Mouse (Mus musculus) myocyte (in vitro differentiated cells): ENCODE data around the gene Gm10643. TPM values are rescaled to one million over a fixed set of nuclear protein-coding genes. Genes with fewer than 3 reads are reported as not detected.
A peak's percentile ranks its signal among the peaks of the same experiment; 100 is the strongest.

ENCODE experiments used
- H3K27me3 ChIP-seq: one replicate; pipeline ENCODE4 v1.6.1; 2011; ENCODE audit not compliant: control insufficient read depth, insufficient read depth, insufficient read length
- H3K36me3 ChIP-seq: one replicate; pipeline ENCODE4 v1.6.1; 2011; ENCODE audit not compliant: control insufficient read depth, insufficient read depth
- H3K4me2 ChIP-seq: one replicate; pipeline ENCODE4 v1.6.1; 2011; ENCODE audit warnings: low read depth, control low read depth
- H3K4me3 ChIP-seq: one replicate; pipeline ENCODE4 v1.5.1; 2011; ENCODE audit warnings: mild to moderate bottlenecking, control low read depth, moderate library complexity
- H3K79me2 ChIP-seq: one replicate; pipeline ENCODE4 v1.6.1; 2011; ENCODE audit not compliant: control insufficient read depth, insufficient read depth
- H3ac ChIP-seq: one replicate; pipeline ENCODE4 v1.6.1; 2011; ENCODE audit not compliant: control insufficient read depth, insufficient read length
- CEBPB ChIP-seq: IDR thresholded peaks from 2 replicates; pipeline ENCODE4 v1.6.1; 2011; ENCODE audit warnings: mild to moderate bottlenecking, moderate library complexity; ENCODE audit not compliant: poor library complexity, insufficient read depth, severe bottlenecking
- E2F4 ChIP-seq: IDR thresholded peaks from one replicate; pipeline ENCODE4 v1.6.1; 2011; ENCODE audit warnings: mild to moderate bottlenecking, control low read depth, moderate library complexity; ENCODE audit not compliant: insufficient read depth
- MAX ChIP-seq: IDR thresholded peaks from one replicate; pipeline ENCODE4 v1.6.1; 2011; ENCODE audit warnings: low read depth, mild to moderate bottlenecking, control low read depth
- MYOD1 ChIP-seq, 3 experiments: IDR thresholded peaks; one replicate each; pipeline ENCODE4 v1.6.1; 2011; ENCODE audit warnings: control low read depth in 2 of 3, low read depth in 2 of 3, mild to moderate bottlenecking in 2 of 3, moderate library complexity in 1 of 3; ENCODE audit not compliant: insufficient read length in 2 of 3, control insufficient read depth in 1 of 3
- MYOG ChIP-seq, 3 experiments: IDR thresholded peaks; one replicate each; pipeline ENCODE4 v1.6.1; 2011; ENCODE audit warnings: control low read depth in 2 of 3, low read depth in 2 of 3, mild to moderate bottlenecking in 2 of 3; ENCODE audit not compliant: insufficient read length in 2 of 3, control insufficient read depth in 1 of 3, insufficient read depth in 1 of 3
- POLR2A ChIP-seq: IDR thresholded peaks from one replicate; pipeline ENCODE4 v1.6.1; 2011; ENCODE audit warnings: low read depth, mild to moderate bottlenecking, control low read depth, moderate library complexity; ENCODE audit not compliant: insufficient read length
- POLR2AphosphoS2 ChIP-seq: IDR thresholded peaks from one replicate; pipeline ENCODE4 v1.6.1; 2011; ENCODE audit warnings: low read depth, control low read depth; ENCODE audit not compliant: insufficient read length
- REST ChIP-seq: IDR thresholded peaks from one replicate; pipeline ENCODE4 v1.6.1; 2011; ENCODE audit warnings: mild to moderate bottlenecking, control low read depth, moderate library complexity; ENCODE audit not compliant: insufficient read depth, insufficient read length
- SRF ChIP-seq: IDR thresholded peaks from one replicate; pipeline ENCODE4 v1.6.1; 2011; ENCODE audit warnings: low read depth; ENCODE audit not compliant: control insufficient read depth, insufficient read length
- TCF12 ChIP-seq: IDR thresholded peaks from one replicate; pipeline ENCODE4 v1.6.1; 2011; ENCODE audit warnings: mild to moderate bottlenecking, control low read depth; ENCODE audit not compliant: poor library complexity, insufficient read depth, severe bottlenecking
- TCF3 ChIP-seq: IDR thresholded peaks from one replicate; pipeline ENCODE4 v1.6.1; 2011; ENCODE audit warnings: low read depth, control low read depth; ENCODE audit not compliant: insufficient read length
- USF1 ChIP-seq: IDR thresholded peaks from one replicate; pipeline ENCODE4 v1.6.1; 2011; ENCODE audit warnings: low read depth, mild to moderate bottlenecking, control low read depth, moderate library complexity
- polyA plus RNA-seq: library from polyadenylated mRNA; unstranded; fragments of >200 nt; fragmentation: generic; extraction: Trizol; gene quantifications from one replicate; pipeline ENCODE4 v1.2.1, GENCODE M21; 2012; ENCODE audit warnings: missing spikeins

The Gm10643 gene
- polyA plus RNA-seq, 1 experiment, result 0.35 TPM

- Histone ChIP-seq H3K4me3 (no peak overlapping the region), H3K79me2 (no peaks in the 10 kb centered on the region), H3ac (no peak overlapping the region), H3K27me3 (no peaks in the 10 kb centered on the region), H3K4me2 (no peak overlapping the region), H3K36me3 (no peaks in the 10 kb centered on the region)
- TF ChIP-seq SRF, result no peak
- no peak for TF ChIP-seq TCF3
- TF ChIP-seq MYOG (IDR thresholded peaks at IDR 0.05; ENCODE audit: control insufficient read depth in 1 of 3, insufficient read depth in 1 of 3, insufficient read length in 2 of 3, low read depth in 2 of 3), result no peak
- TF ChIP-seq MYOD1 (IDR thresholded peaks at IDR 0.05; ENCODE audit: control insufficient read depth in 1 of 3, insufficient read length in 2 of 3, low read depth in 2 of 3), result no peak
Measured at GRCm38 (mm10) chr8:84029272-84029671, 35.7 kb downstream of the Gm10643 start.

GRCm38 (mm10) chr8:84027449-84027848 is 37.5 kb downstream of the Gm10643 start:
- no peaks in the 10 kb centered on the region for H3K36me3 ChIP-seq
- no peaks in the 10 kb centered on the region for H3K79me2 ChIP-seq
- no peak overlapping the region for H3K4me3 ChIP-seq
- TF ChIP-seq MYOD1 (IDR thresholded peaks at IDR 0.05; ENCODE audit: control insufficient read depth in 1 of 3, insufficient read length in 2 of 3, low read depth in 2 of 3) (no peak), SRF (no peak), USF1 (no peak), REST (peak; percentile 71), POLR2AphosphoS2 (no peak)
- H3K27me3 ChIP-seq, result no peaks in the 10 kb centered on the region
- H3ac ChIP-seq, result no peak overlapping the region
- no peak overlapping the region for H3K4me2 ChIP-seq

GRCm38 (mm10) chr8:84025863-84026262 is 39.1 kb downstream of the Gm10643 start:
- H3K36me3 ChIP-seq, result no peaks in the 10 kb centered on the region
- H3K4me3 ChIP-seq, result no peak overlapping the region
- H3K4me2 ChIP-seq, result no peak overlapping the region
- H3ac ChIP-seq, result no peak overlapping the region
- H3K27me3 ChIP-seq, result no peaks in the 10 kb centered on the region
- TF ChIP-seq POLR2AphosphoS2 (no peak), MYOG (IDR thresholded peaks at IDR 0.05; ENCODE audit: control insufficient read depth in 1 of 3, insufficient read depth in 1 of 3, insufficient read length in 2 of 3, low read depth in 2 of 3) (no peak), TCF12 (no peak), E2F4 (no peak), MAX (no peak), POLR2A (no peak), MYOD1 (IDR thresholded peaks at IDR 0.05; ENCODE audit: control insufficient read depth in 1 of 3, insufficient read length in 2 of 3, low read depth in 2 of 3) (no peak), TCF3 (no peak), CEBPB (no peak), REST (no peak), USF1 (no peak), SRF (no peak)
- no peaks in the 10 kb centered on the region for H3K79me2 ChIP-seq

GRCm38 (mm10) chr8:84024171-84024570 is 40.8 kb downstream of the Gm10643 start:
- no peak overlapping the region for H3K4me3 ChIP-seq
- TF ChIP-seq MYOD1 (IDR thresholded peaks at IDR 0.05; ENCODE audit: control insufficient read depth in 1 of 3, insufficient read length in 2 of 3, low read depth in 2 of 3), result no peak
- TF ChIP-seq POLR2A, result no peak
- TF ChIP-seq MYOG (IDR thresholded peaks at IDR 0.05; ENCODE audit: control insufficient read depth in 1 of 3, insufficient read depth in 1 of 3, insufficient read length in 2 of 3, low read depth in 2 of 3), result peak in 1 of 3 experiments; percentile 27
- TF ChIP-seq MAX, result no peak
- no peak for TF ChIP-seq CEBPB
- H3K4me2 ChIP-seq, result peak overlapping the region; percentile 65
- no peaks in the 10 kb centered on the region for H3K79me2 ChIP-seq
- H3ac ChIP-seq, result no peak overlapping the region
- H3K36me3 ChIP-seq, result no peaks in the 10 kb centered on the region
- H3K27me3 ChIP-seq, result no peaks in the 10 kb centered on the region

GRCm38 (mm10) chr8:84023631-84024030 is 41.3 kb downstream of the Gm10643 start:
- no peak for TF ChIP-seq USF1
- no peak for TF ChIP-seq REST
- TF ChIP-seq MYOG (IDR thresholded peaks at IDR 0.05; ENCODE audit: control insufficient read depth in 1 of 3, insufficient read depth in 1 of 3, insufficient read length in 2 of 3, low read depth in 2 of 3), result no peak
- no peak for TF ChIP-seq TCF12
- H3K79me2 ChIP-seq, result no peaks in the 10 kb centered on the region

More at GRCm38 (mm10) chr8:84023631-84024030, 41.3 kb downstream of the Gm10643 start:
- Histone ChIP-seq H3ac (no peak overlapping the region), H3K36me3 (no peaks in the 10 kb centered on the region), H3K4me2 (peak overlapping the region; percentile 65), H3K4me3 (no peak overlapping the region), H3K27me3 (no peaks in the 10 kb centered on the region)
